Mouse (Mus musculus) ES-Bruce4 (cell line): ENCODE measurements around the gene Sec62. TPM values are rescaled to one million over a fixed set of nuclear protein-coding genes. Genes with fewer than 3 reads are reported as not detected.

Experiments
- H3K27ac ChIP-seq: 2 replicates; pipeline ENCODE4 v1.5.1; 2012; ENCODE audit warnings: low read length, inconsistent platforms; ENCODE audit not compliant: insufficient read depth
- H3K27me3 ChIP-seq: 2 replicates; pipeline ENCODE4 v1.6.1; 2012; ENCODE audit warnings: mild to moderate bottlenecking, low read length, inconsistent platforms; ENCODE audit not compliant: control insufficient read depth, poor library complexity, insufficient read depth, severe bottlenecking
- H3K36me3 ChIP-seq: 2 replicates; pipeline ENCODE4 v1.6.1; 2012; ENCODE audit warnings: inconsistent platforms, mild to moderate bottlenecking, low read length, moderate library complexity; ENCODE audit not compliant: control insufficient read depth, poor library complexity, insufficient read depth, severe bottlenecking
- H3K4me1 ChIP-seq: one replicate; pipeline ENCODE4 v1.8.1; 2011; ENCODE audit warnings: low read length; ENCODE audit not compliant: control insufficient read depth, insufficient read depth
- H3K4me3 ChIP-seq: 2 replicates; pipeline ENCODE4 v1.5.1; 2011; ENCODE audit warnings: low read depth, mild to moderate bottlenecking, low read length
- H3K9ac ChIP-seq: 2 replicates; pipeline ENCODE4 v1.6.1; 2012; ENCODE audit warnings: low read depth, mild to moderate bottlenecking, inconsistent platforms; ENCODE audit not compliant: poor library complexity, severe bottlenecking
- H3K9me3 ChIP-seq: replicated peaks from 2 replicates; pipeline ENCODE4 v1.6.1; 2012; ENCODE audit warnings: mild to moderate bottlenecking, low read length, inconsistent platforms; ENCODE audit not compliant: control insufficient read depth, poor library complexity, insufficient read depth, severe bottlenecking
- CTCF ChIP-seq: IDR thresholded peaks from one replicate; pipeline ENCODE4 v1.8.1; 2011; ENCODE audit warnings: low read depth, low read length
- EP300 ChIP-seq: IDR thresholded peaks from 2 replicates; pipeline ENCODE4 v1.6.1; 2011; ENCODE audit warnings: low read depth, low read length; ENCODE audit not compliant: insufficient read depth
- POLR2A ChIP-seq: IDR thresholded peaks from one replicate; pipeline ENCODE4 v1.8.1; 2011; ENCODE audit warnings: low read length; ENCODE audit not compliant: insufficient read depth
- polyA plus RNA-seq: library from polyadenylated mRNA; stranded (reverse); fragments of >200 nt; gene quantifications from 2 replicates; pipeline ENCODE4 v1.2.4, GENCODE M21; 2011; ENCODE audit warnings: low read depth; ENCODE audit not compliant: missing spikeins, insufficient read depth, insufficient read length

The Sec62 gene
- polyA plus RNA-seq, result 63.5 and 65.0 TPM in 2 replicates

DNA sequence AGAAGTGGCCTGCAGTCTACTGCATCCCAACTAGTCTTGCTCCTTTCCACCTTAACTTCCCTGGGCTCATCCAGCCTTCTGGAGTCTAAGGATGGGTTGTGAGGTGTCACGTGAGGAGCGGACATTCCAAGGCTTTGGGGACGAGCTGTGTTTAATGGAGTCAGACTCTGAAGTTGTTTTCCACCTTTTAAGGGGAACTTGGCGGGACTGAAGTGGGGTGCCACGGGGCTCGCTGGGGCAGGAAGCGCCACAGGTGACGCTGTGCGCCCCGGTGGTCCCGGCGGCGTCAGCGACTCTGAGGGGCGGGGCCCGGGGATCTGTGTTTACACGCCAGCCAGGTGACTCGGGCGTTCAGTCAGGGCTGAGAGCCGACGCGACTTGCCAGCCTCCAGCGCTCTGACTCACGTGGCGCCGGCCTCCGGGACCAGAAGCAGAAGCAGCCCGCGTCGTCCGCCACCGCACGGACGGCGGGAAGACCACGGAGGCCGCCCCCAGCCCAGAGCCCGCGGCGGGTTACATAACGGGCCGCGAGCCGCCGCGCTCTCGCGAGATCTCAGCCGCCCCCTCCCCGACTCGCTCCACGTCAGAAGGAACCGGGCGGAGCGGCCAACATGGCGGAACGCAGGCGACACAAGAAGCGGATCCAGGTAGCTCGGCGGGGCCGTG, at the start of gene Sec62:
TSS of gene Sec62 (plus strand) at position 139 of the 666 bp plus-strand sequence.
- peak within 1 kb of the TSS; percentile 70 for H3K4me3 ChIP-seq
- H3K36me3 ChIP-seq, result no peaks in the 10 kb centered on the region; the same call in 1 of the 2 replicates
- peak within 1 kb of the TSS; percentile 74 for H3K27ac ChIP-seq
- peak within 1 kb of the TSS; percentile 95 for H3K9ac ChIP-seq
- H3K4me1 ChIP-seq, result peaks cover 2% of the 10 kb centered on the region
- no peaks in the 10 kb centered on the region for H3K9me3 ChIP-seq
- no peak for TF ChIP-seq CTCF
- TF ChIP-seq EP300, result peak; percentile 59; the same call in 1 of the 2 replicates
- peak; percentile 69 for TF ChIP-seq POLR2A
- H3K27me3 ChIP-seq, result no peaks in the 10 kb centered on the region

DNA sequence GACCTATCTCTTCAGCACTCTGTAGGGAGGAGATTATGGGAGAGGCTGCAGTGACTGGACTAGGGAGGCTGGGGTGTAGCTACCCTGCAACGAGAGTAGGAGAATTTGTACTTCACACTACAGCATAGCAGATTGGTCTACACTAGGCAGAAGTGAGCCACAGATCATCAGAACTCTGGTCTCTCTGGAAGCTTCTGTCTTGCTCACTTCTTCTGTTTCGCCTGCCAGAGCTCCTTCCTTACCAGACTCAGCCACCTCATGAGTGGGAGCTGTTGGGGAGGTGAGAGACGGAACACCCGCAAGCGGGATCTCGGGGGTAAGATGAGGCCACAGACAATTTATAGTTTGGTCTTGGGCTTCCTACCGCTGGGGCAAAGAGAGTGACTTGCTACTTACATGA, 49.8 kb upstream of the Sec62 start:
- Histone ChIP-seq H3K9ac (no peak overlapping the region), H3K4me1 (no peaks in the 10 kb centered on the region), H3K27me3 (no peaks in the 10 kb centered on the region), H3K4me3 (no peak overlapping the region), H3K36me3 (no peaks in the 10 kb centered on the region), H3K9me3 (no peaks in the 10 kb centered on the region), H3K27ac (no peak overlapping the region)
- TF ChIP-seq EP300 (no peak), CTCF (no peak), POLR2A (no peak)

DNA sequence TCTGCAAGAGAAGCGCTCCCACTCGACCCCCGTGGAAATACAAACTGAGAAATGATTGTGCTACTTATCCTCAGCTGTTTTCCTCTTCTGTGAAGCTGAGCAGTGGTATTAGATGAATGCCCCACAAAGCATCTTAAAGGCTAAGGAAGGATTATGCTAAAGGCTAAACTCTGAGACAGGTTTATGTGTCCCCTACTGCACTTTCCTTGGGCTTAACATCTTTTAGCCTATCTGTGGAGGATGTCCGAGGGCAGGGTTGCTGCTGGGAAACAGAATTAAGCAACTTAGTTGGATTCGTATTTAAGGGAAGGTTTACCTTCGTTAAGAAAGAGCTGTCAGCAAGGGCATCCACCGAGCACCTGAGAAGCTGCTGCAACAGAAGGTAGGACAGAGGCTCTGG, 46.7 kb upstream of the Sec62 start, which contains the start of gene Samd7:
TSS of gene Samd7 (plus strand) at position 288 of the 400 bp plus-strand sequence.
- H3K27ac ChIP-seq, result no peak within 1 kb of the TSS
- TF ChIP-seq CTCF (no peak), POLR2A (no peak), EP300 (no peak)
- no peaks in the 10 kb centered on the region for H3K27me3 ChIP-seq
- no peaks in the 10 kb centered on the region; the same call in 1 of the 2 replicates for H3K36me3 ChIP-seq
- H3K9ac ChIP-seq, result no peak within 1 kb of the TSS
- no peaks in the 10 kb centered on the region for H3K9me3 ChIP-seq
- no peaks in the 10 kb centered on the region for H3K4me1 ChIP-seq
- no peak within 1 kb of the TSS for H3K4me3 ChIP-seq

DNA sequence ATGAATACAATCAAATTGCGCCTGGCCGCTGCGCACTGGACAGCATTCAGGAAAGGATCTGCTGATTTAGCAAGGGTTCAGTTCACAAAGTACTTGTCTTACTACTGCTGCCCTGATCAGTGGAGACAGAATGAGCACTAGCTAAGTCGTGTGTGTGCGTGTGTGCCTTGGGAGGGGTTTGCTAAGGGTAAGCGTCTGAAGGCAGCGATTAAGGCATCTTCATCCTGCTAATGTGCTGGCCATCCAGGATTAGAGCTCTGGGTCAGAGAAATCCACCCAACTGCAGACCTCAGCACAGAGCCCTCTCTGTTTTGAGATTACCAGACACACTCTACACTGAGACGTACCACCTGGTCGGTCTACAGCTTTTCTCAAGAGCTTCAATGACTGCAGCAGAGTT, 44.4 kb upstream of the Sec62 start:
- Histone ChIP-seq H3K9ac (no peak overlapping the region), H3K9me3 (no peaks in the 10 kb centered on the region), H3K4me3 (no peak overlapping the region), H3K27ac (no peak overlapping the region), H3K27me3 (no peaks in the 10 kb centered on the region), H3K4me1 (no peaks in the 10 kb centered on the region), H3K36me3 (no peaks in the 10 kb centered on the region; the same call in 1 of the 2 replicates)
- TF ChIP-seq POLR2A, result no peak
- no peak for TF ChIP-seq CTCF
- TF ChIP-seq EP300, result no peak

DNA sequence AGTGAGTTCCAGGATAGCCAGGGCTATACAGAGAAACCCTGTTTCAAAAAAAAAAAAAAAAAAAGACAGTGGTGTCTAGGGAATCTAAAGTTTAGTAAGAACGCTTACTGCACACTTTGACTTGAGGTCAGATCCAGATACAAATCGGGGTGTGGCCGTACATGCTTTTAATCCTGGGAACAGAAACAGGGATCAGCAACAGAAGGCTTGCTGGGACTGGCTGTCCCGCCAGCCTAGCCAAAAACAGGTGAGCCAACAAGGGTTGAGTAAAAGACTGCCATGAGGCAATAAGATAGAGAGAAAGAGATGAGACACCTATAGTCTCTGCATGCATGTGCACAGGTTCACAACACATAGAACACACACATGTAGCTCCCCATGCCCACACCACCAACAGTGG, 38.0 kb upstream of the Sec62 start:
- no peaks in the 10 kb centered on the region for H3K27me3 ChIP-seq
- H3K4me1 ChIP-seq, result no peaks in the 10 kb centered on the region
- no peak overlapping the region for H3K27ac ChIP-seq
- H3K9me3 ChIP-seq, result no peaks in the 10 kb centered on the region
- H3K4me3 ChIP-seq, result no peak overlapping the region
- H3K9ac ChIP-seq, result no peak overlapping the region
- no peak for TF ChIP-seq EP300
- TF ChIP-seq POLR2A, result no peak
- TF ChIP-seq CTCF, result no peak
- no peaks in the 10 kb centered on the region; the same call in 1 of the 2 replicates for H3K36me3 ChIP-seq

DNA sequence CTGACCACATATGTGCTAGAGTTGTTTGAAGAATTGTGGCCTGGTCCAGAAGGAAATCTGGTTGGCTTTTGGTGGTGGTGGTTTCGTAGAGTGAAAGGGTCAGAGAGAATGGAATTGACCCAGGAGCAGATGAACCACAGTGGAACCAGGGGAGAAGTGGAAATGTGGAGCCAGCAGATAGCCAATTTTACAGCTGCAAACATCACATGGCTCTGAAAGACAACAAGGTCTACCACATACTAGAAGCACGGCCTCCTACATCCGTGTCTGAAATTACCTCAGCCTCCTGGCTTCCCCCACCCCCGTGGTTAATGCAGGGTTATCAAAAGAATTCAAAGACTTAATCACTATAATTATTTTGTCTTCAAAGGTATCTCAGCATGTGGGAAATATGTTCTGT, 27.8 kb upstream of the Sec62 start:
- Histone ChIP-seq H3K4me3 (no peak overlapping the region), H3K9me3 (no peaks in the 10 kb centered on the region), H3K27ac (no peak overlapping the region), H3K27me3 (no peaks in the 10 kb centered on the region), H3K4me1 (peaks cover 4% of the 10 kb centered on the region), H3K36me3 (no peaks in the 10 kb centered on the region), H3K9ac (no peak overlapping the region)
- TF ChIP-seq CTCF, result no peak
- no peak for TF ChIP-seq POLR2A
- TF ChIP-seq EP300, result no peak
